Mouse (Mus musculus): ENCODE results near the gene Zfp646.

GRCm38 (mm10) chr7:127934075-127934474, 58.1 kb downstream of the Zfp646 start:
- TF ChIP-seq CTCF (IDR thresholded peaks at IDR 0.05; ENCODE audit: low read depth) (no peak), EP300 (IDR thresholded peaks at IDR 0.05; ENCODE audit: low read depth) (no peak)
